Comparison of ENCODE assay signal across 10 mouse cellular contexts in genomic region chr11:117123418-117124085, GRCm38 (mm10). TPM values are rescaled to one million over a fixed set of nuclear protein-coding genes. Genes with fewer than 3 reads are reported as not detected.
DNase-seq lines count a peak whose midpoint lies in the region; ATAC-seq and TF ChIP-seq lines count a peak whose summit lies in the region.
"Had no signal": no experiment of that assay in that cellular context is flagged by ENCODE, and none has a peak within 500 bp of the region (broad histone marks: within the 10 kb centered on the region; RNA-seq: fewer than 3 reads in every experiment).

No protein-coding gene starts in this region.

- no peaks in the 10 kb centered on the region for H3K27me3 ChIP-seq in heart, embryonic 12.5 days (replicated peaks)
- H3K27me3 ChIP-seq in E14TG2a.4 (ENCODE audit: insufficient read depth, low read length) = no peaks in the 10 kb centered on the region; the same call in 1 of the 2 replicates
- H3K27me3 ChIP-seq in embryonic facial prominence, embryonic 15.5 days = no peaks in the 10 kb centered on the region
- H3K27me3 ChIP-seq: megakaryocyte, embryonic 14.5 days had no signal

- peaks cover 11% of the 10 kb centered on the region for H3K36me3 ChIP-seq in heart, embryonic 12.5 days
- peaks cover 74% of the 10 kb centered on the region for H3K36me3 ChIP-seq in E14TG2a.4 (ENCODE audit: insufficient read depth, low read length)
- H3K36me3 ChIP-seq in embryonic facial prominence, embryonic 15.5 days = 0 out of 2 replicates have a peak, but pooled peaks cover 3% of the 10 kb centered on the region

- no peak for DNase-seq in heart, postnatal 4 days
- DNase-seq in brain, adult 2 months (ENCODE audit: low read depth, low spot score) = peak; percentile 96
- DNase-seq in kidney, adult 18-20 months = no peak
- DNase-seq in layer of hippocampus, adult 9-10 months (ENCODE audit: low spot score) = no peak
- DNase-seq: adrenal gland, postnatal 25 days had no signal

- TF ChIP-seq CTCF in E14TG2a.4 (conservative IDR thresholded peaks at IDR 0.05; ENCODE audit: low read length) = no peak

- H3K27ac ChIP-seq in heart, embryonic 12.5 days (ENCODE audit: poor library complexity, severe bottlenecking) = peak overlapping the region; percentile 82
- peak overlapping the region; percentile 25; the same call in 1 of the 2 replicates for H3K27ac ChIP-seq in embryonic facial prominence, embryonic 15.5 days (replicated peaks)

- peak overlapping the region; percentile 46 for H3K4me2 ChIP-seq in heart, embryonic 12.5 days
- no peak overlapping the region; the same call in 1 of the 2 replicates for H3K4me2 ChIP-seq in embryonic facial prominence, embryonic 15.5 days (replicated peaks)

- peaks cover 98% of the 10 kb centered on the region for H3K4me1 ChIP-seq in heart, embryonic 12.5 days (replicated peaks)
- peaks cover 85% of the 10 kb centered on the region for H3K4me1 ChIP-seq in E14TG2a.4 (replicated peaks; ENCODE audit: low read depth, low read length)
- H3K4me1 ChIP-seq in embryonic facial prominence, embryonic 15.5 days = peaks cover 85% of the 10 kb centered on the region

- H3K9me3 ChIP-seq in heart, embryonic 12.5 days (replicated peaks) = no peaks in the 10 kb centered on the region
- H3K9me3 ChIP-seq in E14TG2a.4 (ENCODE audit: low read length) = no peaks in the 10 kb centered on the region
- no peaks in the 10 kb centered on the region for H3K9me3 ChIP-seq in embryonic facial prominence, embryonic 15.5 days (replicated peaks)
- H3K9me3 ChIP-seq: megakaryocyte, embryonic 14.5 days had no signal

- no peak for ATAC-seq in heart, embryonic 12.5 days (ENCODE audit: insufficient number of reproducible peaks, low FRiP score)
- ATAC-seq in embryonic facial prominence, embryonic 15.5 days (ENCODE audit: insufficient number of reproducible peaks, low FRiP score, low TSS enrichment, low read depth) = no peak
- ATAC-seq in megakaryocyte, adult 5-6 weeks (ENCODE audit: poor library complexity, severe bottlenecking) = no peak

- H3K9ac ChIP-seq in heart, embryonic 12.5 days = peak overlapping the region; percentile 56; the same call in 1 of the 2 replicates
- H3K9ac ChIP-seq in embryonic facial prominence, embryonic 15.5 days = no peak overlapping the region

- WGBS in heart, embryonic 12.5 days = 68% methylated on average over 17 of the region's 17 CpGs
- 79% methylated on average over 17 of the region's 17 CpGs for WGBS in embryonic facial prominence, embryonic 15.5 days

- H3K4me3 ChIP-seq in heart, embryonic 12.5 days = no peak overlapping the region
- H3K4me3 ChIP-seq in E14TG2a.4 (replicated peaks; ENCODE audit: low read length) = peak overlapping the region; percentile 61
- no peak overlapping the region for H3K4me3 ChIP-seq in embryonic facial prominence, embryonic 15.5 days (replicated peaks)
- H3K4me3 ChIP-seq: megakaryocyte, embryonic 14.5 days had no signal

RNA-seq across cellular contexts. Expression of gene Sec14l1, which starts 8.6 kb away (rescaled TPM):
- polyA plus RNA-seq in heart, embryonic 12.5 days (2016; fragmentation: Nextera tagmentation; extraction: Ambion mirVana) = 53.4 and 56.6 TPM in 2 replicates
- total RNA-seq in heart, postnatal 4 days (2021) = 10 to 100 TPM; 78.4 to 81.7 TPM
- 61.4 and 69.3 TPM in 2 replicates for polyA plus RNA-seq in embryonic facial prominence, embryonic 15.5 days (2015; fragmentation: Nextera tagmentation; extraction: Ambion mirVana)
- 24.3 and 29.1 TPM in 2 replicates for total RNA-seq in megakaryocyte, adult 5-6 weeks (2015)
- total RNA-seq in megakaryocyte, adult 5-6 weeks (2017) = 32.3 and 41.7 TPM in 2 replicates
